Mouse (Mus musculus) NIH3T3 (cell line): ENCODE results near the gene Fam151b.

ENCODE experiments used
- DNase-seq: peaks from one replicate; pipeline ENCODE4 v3.0.0-alpha.2; 2012; ENCODE audit warnings: low read depth

Gene Fam151b

GRCm38 (mm10) chr13:92419630-92420029 is 64.2 kb downstream of the Fam151b start:
- DNase-seq = no peak

GRCm38 (mm10) chr13:92410486-92410885 is 73.3 kb downstream of the Fam151b start:
- DNase-seq = no peak

GRCm38 (mm10) chr13:92403496-92403895 is 80.3 kb downstream of the Fam151b start:
- no peak for DNase-seq

GRCm38 (mm10) chr13:92402063-92402462 is 81.8 kb downstream of the Fam151b start:
- no peak for DNase-seq
